Mouse (Mus musculus) MEL (cell line): Measurements from ENCODE around the gene Hist1h3e.

Experiments used
- CTCF ChIP-seq, 3 experiments: IDR thresholded peaks in 2 of 3; conservative IDR thresholded peaks in 1 of 3; 2 replicates each; pipeline ENCODE4 v1.5.1; 2011 to 2012; ENCODE audit warnings: low read length in 3 of 3, low read depth in 2 of 3, mild to moderate bottlenecking in 2 of 3, improper control_type of control experiment in 1 of 3, inconsistent platforms in 1 of 3, mixed read lengths in 1 of 3, moderate library complexity in 1 of 3; ENCODE audit not compliant: control insufficient read depth in 1 of 3, insufficient read depth in 1 of 3, poor library complexity in 1 of 3, severe bottlenecking in 1 of 3
- E2F4 ChIP-seq: IDR thresholded peaks from 2 replicates; pipeline ENCODE4 v1.6.1; 2011; ENCODE audit warnings: low read depth, low read length, improper control_type of control experiment, borderline replicate concordance
- EP300 ChIP-seq, 2 experiments: IDR thresholded peaks; 2 replicates each; pipeline ENCODE4 v1.6.1; 2011; ENCODE audit warnings: improper control_type of control experiment in 2 of 2, low read length in 2 of 2, low read depth in 1 of 2, mild to moderate bottlenecking in 1 of 2
- JUND ChIP-seq: IDR thresholded peaks from 2 replicates; pipeline ENCODE4 v1.6.1; 2011; ENCODE audit warnings: low read depth, mild to moderate bottlenecking, improper control_type of control experiment, low read length
- NELFE ChIP-seq: IDR thresholded peaks from 2 replicates; pipeline ENCODE4 v1.6.1; 2011; ENCODE audit warnings: low read depth, low read length, improper control_type of control experiment
- POLR2A ChIP-seq, 2 experiments: IDR thresholded peaks; 2 replicates each; pipeline ENCODE4 v1.6.1; 2011 to 2012; ENCODE audit warnings: low read length in 2 of 2, mild to moderate bottlenecking in 2 of 2, control low read depth in 1 of 2, improper control_type of control experiment in 1 of 2, low read depth in 1 of 2, moderate library complexity in 1 of 2; ENCODE audit not compliant: control insufficient read depth in 1 of 2, insufficient read depth in 1 of 2, poor library complexity in 1 of 2
- TCF12 ChIP-seq: IDR thresholded peaks from 2 replicates; pipeline ENCODE4 v1.6.1; 2014; ENCODE audit warnings: low read depth, mild to moderate bottlenecking, inconsistent platforms, low read length, improper control_type of control experiment, moderate library complexity
- USF1 ChIP-seq: IDR thresholded peaks from 2 replicates; pipeline ENCODE4 v1.6.1; 2014; ENCODE audit warnings: low read depth, mild to moderate bottlenecking, inconsistent platforms, low read length, improper control_type of control experiment, moderate library complexity

DNA sequence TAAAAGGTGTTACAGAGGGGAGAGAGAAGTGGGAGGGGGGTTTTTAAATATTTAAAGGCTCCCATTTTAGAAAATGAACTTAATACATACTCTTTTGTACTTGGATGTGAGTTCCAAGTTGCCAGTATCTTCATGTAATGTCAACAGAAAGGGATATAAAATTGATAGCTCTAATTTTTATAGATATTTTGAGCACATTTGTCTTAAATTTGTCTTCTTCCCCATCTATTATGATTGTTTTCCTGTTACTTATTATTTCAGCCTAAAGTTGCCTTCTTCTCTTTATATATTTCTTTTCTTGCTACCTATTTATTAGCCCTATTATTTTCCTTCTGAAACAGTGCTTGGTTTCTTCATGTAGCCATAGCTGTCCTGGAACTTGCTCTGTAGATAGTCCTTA, 9.2 kb downstream of the Hist1h3e start, which contains the start of gene Hist1h1d:
- no peak for TF ChIP-seq JUND
- no peak for TF ChIP-seq USF1
- no peak for TF ChIP-seq POLR2A (IDR thresholded peaks at IDR 0.05; ENCODE audit: control insufficient read depth in 1 of 2, insufficient read depth in 1 of 2, low read depth in 1 of 2, low read length in 2 of 2, poor library complexity in 1 of 2)
- no peak for TF ChIP-seq E2F4
- no peak for TF ChIP-seq CTCF (IDR thresholded peaks at IDR 0.05 in 2 of 3, conservative IDR thresholded peaks at IDR 0.05 in 1 of 3; ENCODE audit: control insufficient read depth in 1 of 3, insufficient read depth in 1 of 3, low read depth in 2 of 3, low read length in 3 of 3, poor library complexity in 1 of 3, severe bottlenecking in 1 of 3)
- TF ChIP-seq TCF12 = no peak
- no peak for TF ChIP-seq NELFE
- TF ChIP-seq EP300 (IDR thresholded peaks at IDR 0.05; ENCODE audit: low read depth in 1 of 2, low read length in 2 of 2) = no peak
